Mouse (Mus musculus) frontal cortex, postnatal 25 days (tissue): ENCODE results near the gene Tfpt.

ENCODE experiments used
- DNase-seq, 2 experiments: peaks; one replicate each; pipeline ENCODE4 v3.0.0; 2022; ENCODE audit warnings: low spot score in 2 of 2

Gene Tfpt

GRCm38 (mm10) chr7:3629543-3630477 lies at the start of gene Tfpt, which contains the start of gene Prpf31:
TSS of gene Tfpt (minus strand) at chr7:3629929.
TSS of gene Prpf31 (plus strand) at chr7:3629985.
- peak; percentile 92 to 94 for DNase-seq

- no peak for DNase-seq
Measured at GRCm38 (mm10) chr7:3677342-3677741, 47.6 kb upstream of the Tfpt start, which contains the start of gene Tmc4. TSS of gene Tmc4 (minus strand) at chr7:3677553.

- DNase-seq, result no peak
Measured at GRCm38 (mm10) chr7:3676371-3676770, 46.6 kb upstream of the Tfpt start.

- DNase-seq, result no peak
Measured at GRCm38 (mm10) chr7:3675228-3675548, 45.5 kb upstream of the Tfpt start.

GRCm38 (mm10) chr7:3674507-3675227 lies 44.9 kb upstream of the Tfpt start:
- DNase-seq, result peak; percentile 71 to 74

- no peak for DNase-seq
Measured at GRCm38 (mm10) chr7:3666921-3667391, 37.2 kb upstream of the Tfpt start.

- peak; percentile 92 to 95 for DNase-seq
Measured at GRCm38 (mm10) chr7:3665215-3666114, 35.7 kb upstream of the Tfpt start, which contains the start of gene Leng1. TSS of gene Leng1 (minus strand) at chr7:3665840.

- DNase-seq, result no peak
Measured at GRCm38 (mm10) chr7:3664524-3665214, 34.9 kb upstream of the Tfpt start.

- DNase-seq, result no peak
Measured at GRCm38 (mm10) chr7:3658578-3658977, 28.8 kb upstream of the Tfpt start.

- DNase-seq, result no peak
Measured at GRCm38 (mm10) chr7:3656966-3657365, 27.2 kb upstream of the Tfpt start.

GRCm38 (mm10) chr7:3646641-3647040 lies 16.9 kb upstream of the Tfpt start:
- no peak for DNase-seq

GRCm38 (mm10) chr7:3646188-3646587 lies 16.5 kb upstream of the Tfpt start:
- no peak for DNase-seq

GRCm38 (mm10) chr7:3645488-3646025 lies 15.8 kb upstream of the Tfpt start:
- DNase-seq, result no peak

- DNase-seq, result peak; percentile 97
Measured at GRCm38 (mm10) chr7:3644672-3645487, 15.2 kb upstream of the Tfpt start, which contains the start of gene Cnot3. TSS of gene Cnot3 (plus strand) at chr7:3645268.

- DNase-seq, result no peak
Measured at GRCm38 (mm10) chr7:3644348-3644671, 14.6 kb upstream of the Tfpt start.

- no peak for DNase-seq
Measured at GRCm38 (mm10) chr7:3643843-3644242, 14.1 kb upstream of the Tfpt start.

GRCm38 (mm10) chr7:3643412-3643811 lies 13.7 kb upstream of the Tfpt start:
- DNase-seq, result no peak

- DNase-seq, result no peak
Measured at GRCm38 (mm10) chr7:3630478-3630815, 718 bp upstream of the Tfpt start.

- no peak for DNase-seq
Measured at GRCm38 (mm10) chr7:3629030-3629429, 699 bp downstream of the Tfpt start.
